Mouse (Mus musculus) CD8-positive naive resting alpha-beta T cell, adult 57 days (primary cell): Measurements from ENCODE around the gene Fsd1. TPM values are rescaled to one million over a fixed set of nuclear protein-coding genes. Genes with fewer than 3 reads are reported as not detected.

Experiments used
- total RNA-seq: library from RNA; stranded (reverse); gene quantifications from one replicate; pipeline ENCODE4 v1.2.4, GENCODE M21; 2023

Fsd1 gene
- not detected for total RNA-seq

DNA sequence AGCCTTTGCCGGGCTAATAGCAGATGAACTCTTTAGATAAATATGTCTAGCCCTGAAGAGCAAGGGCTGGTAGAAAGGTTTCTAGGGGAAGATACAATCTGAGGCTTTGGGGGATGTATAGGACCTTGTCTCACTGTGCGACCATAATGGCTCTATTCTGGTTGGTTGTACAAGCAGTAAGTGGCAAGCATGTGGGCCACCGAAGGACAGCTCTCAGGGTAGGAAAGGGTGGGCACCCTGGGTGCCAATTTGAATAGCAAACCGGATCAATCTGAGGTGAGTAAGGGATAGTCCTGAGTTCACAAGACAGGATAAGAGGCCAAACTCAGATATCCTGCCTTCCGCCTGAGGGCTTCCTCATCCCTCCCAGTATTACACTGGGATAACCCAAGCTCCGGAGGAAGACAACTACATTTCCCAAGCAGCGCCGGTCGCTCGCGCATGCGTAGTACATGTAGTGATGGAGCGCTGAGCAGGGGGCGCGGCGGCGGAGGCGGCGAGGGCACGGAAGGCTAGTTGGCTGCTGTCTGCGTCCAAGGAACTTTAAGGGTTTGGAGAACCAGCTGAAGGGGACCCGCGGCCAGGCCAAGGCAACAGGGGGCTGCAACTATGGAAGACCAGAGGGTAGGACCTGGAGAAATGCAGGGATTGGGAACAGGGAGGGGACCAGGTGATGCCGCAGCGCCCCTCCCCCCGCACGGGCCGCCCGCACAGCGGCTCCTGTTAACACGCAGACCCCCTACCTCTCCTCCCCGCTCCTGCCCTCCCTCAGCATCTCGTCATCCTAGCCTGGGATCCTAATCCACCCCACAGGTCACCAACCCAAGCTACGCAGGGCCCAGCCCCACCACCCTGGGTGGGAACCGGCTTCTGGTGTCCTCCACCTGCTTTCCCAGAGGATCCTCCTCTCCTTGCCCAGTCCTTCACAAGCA is at the start of gene Fsd1:
Gene Fsd1 (plus strand): TSS at position 480 of the 932 bp plus-strand sequence.

DNA sequence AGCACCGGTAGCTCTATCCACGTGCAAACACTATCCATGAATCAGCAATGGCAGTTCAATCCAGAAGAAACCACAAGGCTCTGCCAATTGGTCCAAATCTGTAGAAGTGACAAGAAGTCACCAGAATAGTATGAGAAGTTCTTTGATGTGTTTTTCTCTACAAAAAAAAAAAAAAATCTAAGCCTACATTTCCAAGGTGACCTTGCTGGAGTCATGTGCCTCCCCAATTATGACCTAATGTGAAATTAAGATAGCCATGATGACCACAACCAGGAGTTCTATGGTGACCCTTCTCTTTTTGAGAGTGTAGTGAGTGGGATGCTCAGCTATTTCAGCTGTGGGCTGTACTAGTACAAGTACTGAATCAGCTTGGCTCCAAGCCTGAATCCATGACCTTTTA is 36.9 kb upstream of the Fsd1 start, which contains the start of gene Zfp119b:
Gene Zfp119b (minus strand): TSS at position 101 of the 400 bp plus-strand sequence.

DNA sequence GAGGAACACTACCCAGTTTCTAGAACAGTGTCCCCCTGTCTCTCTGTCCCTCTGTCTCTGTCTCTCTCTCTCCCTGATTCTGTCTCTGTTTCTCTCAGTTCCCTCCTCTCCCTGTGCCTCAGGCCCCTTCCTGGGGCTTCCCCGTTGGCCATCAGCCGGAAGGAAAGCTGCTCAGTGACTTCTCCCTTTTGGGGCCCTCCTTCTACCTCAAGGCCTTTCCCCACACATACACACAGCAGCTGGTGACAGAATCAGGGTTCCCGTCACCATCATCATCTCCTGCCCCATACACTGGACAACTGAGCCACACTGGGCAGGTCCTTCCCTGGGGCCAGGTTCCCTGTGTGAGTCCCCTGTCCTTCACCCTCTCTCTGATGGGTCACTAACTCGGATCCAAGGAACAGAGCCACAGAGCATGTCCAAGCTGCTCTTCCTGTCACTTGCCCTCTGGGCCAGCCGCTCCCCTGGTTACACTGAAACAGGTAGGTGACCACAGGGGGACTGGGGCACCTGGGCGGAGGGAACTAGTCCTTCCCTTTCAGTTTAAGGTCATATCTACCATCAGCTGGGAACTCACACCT is 33.8 kb upstream of the Fsd1 start, which contains the start of gene Ebi3:
Gene Ebi3 (plus strand): TSS at position 194 of the 581 bp plus-strand sequence.

DNA sequence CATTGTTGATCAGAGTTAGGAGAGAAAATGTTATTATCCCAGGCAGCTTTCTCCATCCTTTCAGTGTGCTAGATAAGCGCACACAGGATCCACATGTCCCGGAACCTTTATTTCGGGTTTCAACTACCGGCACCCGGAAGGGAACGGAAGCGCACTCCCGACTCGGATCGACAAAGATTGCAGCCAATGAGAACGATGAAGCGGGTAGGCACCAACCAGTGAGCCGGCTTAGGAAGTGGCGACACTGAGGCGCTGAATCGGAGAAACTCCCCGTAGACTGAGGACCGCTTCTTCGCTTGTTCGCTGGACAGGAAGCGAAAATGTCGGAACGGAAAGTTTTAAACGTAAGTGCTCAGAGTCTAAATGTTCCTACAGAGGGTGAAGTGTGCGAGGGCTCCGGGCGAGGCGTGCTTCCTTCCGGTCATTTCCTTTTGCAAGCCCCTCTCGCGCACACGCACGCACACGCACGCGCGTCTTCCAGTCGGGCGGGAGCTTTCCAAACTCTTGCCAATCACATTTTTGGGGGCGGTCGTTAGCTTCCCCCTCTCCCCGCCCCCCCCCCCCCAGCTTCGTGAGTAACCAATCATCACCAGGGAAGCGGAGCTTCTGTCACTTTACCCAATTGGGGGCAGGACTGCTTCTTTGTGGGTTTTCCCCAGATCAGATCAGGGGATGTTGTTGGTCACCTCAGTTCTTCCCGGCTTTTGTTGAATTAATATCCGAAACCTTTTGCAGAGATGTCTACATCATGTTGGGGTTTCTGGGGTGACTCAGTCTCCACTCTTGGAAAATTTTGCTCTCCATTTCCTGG is 27.2 kb upstream of the Fsd1 start, which contains the start of gene Yju2:
Gene Yju2 (plus strand): TSS at position 182 of the 811 bp plus-strand sequence.

DNA sequence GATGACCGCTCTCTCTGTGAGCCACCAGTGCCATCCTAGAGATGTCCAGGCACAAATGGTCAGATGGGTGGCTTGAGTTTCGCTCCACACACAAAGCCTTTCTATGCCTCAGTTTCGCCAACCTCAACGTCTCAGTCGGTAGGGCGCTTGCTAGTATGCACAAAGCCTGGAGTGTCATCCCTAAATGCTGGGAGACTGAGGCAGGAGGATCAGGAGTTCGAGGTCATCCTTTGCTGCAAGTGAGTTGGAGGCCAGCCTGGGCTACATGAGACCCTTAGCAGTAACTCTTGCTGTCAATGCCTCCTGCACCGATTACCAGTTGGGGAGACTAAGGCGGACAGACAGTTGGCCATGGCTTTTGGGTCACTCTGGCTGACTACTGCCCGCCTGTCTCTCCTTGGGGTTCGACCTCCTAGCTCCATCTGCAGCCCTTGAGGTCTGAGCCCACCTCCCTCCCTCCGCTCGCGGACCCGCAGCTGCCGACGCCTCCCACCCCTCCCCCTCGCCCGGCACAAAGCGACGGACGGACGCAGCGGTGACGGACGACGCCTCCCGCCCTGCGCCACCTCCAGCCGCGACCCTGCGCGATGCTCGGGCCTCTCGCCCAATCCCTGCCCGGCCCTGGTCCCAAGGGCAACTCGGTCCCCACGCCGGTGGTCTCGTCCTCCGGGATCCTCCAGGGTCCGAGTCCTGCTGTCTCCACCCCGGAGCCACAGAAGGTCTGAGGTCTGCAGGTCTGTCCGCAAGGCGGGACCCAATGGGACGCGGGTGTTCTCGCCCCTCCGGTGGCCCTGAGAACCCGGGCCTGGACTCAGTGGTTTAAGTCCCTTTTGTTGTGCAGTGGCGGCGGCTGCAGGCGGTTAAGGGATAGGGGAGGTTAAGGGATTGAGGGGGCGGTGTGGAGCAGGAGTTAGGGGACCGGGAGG is 16.1 kb upstream of the Fsd1 start, which contains the start of gene Shd:
Gene Shd (plus strand): TSS at position 502 of the 926 bp plus-strand sequence.

DNA sequence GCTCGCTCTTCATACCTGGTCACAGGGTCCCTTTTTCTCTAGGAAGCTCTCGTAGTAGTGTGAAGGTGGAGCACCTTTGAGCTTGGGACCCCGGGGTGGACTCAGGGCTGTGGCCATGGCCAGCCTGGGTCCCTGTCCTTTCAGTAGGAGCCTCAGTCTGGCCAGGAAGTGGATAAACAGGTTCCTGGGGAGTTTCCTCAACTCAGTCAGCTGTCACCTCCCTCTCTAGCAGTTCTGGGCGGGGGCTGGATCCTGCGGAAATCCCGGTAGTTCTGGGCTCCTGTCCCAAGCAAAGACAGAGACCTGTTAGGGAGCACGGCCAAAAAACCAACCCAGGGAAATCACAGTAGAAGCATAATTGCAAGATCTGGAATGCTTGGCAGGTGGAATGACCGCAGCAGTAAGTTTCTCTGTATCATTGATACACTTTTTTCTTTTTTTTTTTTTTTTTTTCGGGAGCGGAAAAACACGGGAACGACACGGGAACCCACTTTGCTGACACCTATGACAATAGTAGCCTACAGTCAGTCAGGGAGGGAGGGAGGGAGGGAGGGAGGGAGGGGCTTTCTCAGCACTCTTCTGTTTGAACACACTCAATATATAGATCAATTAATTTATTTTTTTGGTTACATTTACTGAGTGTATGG is 19.2 kb downstream of the Fsd1 start, which contains the start of the genes Stap2 and Mpnd:
Gene Stap2 (minus strand): TSS at position 170 of the 647 bp plus-strand sequence.
Gene Mpnd (plus strand): TSS at position 297 of the 647 bp plus-strand sequence.

DNA sequence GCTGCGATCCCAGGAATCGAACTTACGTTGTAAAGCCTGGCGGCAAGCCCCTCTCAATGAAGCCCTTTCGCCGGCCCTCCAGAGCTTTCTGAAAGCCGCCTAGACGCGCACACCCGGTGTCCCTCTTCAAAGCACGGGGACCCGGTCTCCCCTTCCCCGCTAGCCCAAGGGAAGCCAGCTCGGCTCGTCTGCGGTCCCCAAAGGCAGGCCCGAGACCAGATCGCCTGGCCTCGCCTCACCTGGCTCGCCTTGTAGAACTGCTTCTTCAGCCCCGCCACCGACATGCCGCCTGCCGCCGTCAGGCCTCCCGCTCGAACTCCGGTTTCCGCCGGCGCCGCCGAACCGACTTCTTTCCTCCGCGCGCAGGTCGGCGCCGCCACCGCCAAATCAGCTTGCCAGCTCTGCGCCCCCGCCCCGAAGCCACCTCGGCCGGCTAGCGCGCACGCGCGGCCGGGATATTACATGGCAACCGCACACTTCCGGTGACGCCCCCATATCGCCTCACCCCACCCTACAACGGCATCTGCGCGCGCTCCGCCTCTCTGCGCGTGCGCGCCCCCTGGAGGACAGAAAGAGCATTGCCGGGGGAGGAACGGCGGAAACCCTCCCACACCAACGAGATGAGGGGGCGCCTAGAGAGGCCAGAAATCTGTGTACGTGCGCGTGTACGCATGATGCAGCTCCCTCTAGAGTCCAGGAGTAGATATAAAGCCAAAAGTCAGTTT is 50.0 kb downstream of the Fsd1 start, which contains the start of gene Sh3gl1:
Gene Sh3gl1 (minus strand): TSS at position 460 of the 725 bp plus-strand sequence.

DNA sequence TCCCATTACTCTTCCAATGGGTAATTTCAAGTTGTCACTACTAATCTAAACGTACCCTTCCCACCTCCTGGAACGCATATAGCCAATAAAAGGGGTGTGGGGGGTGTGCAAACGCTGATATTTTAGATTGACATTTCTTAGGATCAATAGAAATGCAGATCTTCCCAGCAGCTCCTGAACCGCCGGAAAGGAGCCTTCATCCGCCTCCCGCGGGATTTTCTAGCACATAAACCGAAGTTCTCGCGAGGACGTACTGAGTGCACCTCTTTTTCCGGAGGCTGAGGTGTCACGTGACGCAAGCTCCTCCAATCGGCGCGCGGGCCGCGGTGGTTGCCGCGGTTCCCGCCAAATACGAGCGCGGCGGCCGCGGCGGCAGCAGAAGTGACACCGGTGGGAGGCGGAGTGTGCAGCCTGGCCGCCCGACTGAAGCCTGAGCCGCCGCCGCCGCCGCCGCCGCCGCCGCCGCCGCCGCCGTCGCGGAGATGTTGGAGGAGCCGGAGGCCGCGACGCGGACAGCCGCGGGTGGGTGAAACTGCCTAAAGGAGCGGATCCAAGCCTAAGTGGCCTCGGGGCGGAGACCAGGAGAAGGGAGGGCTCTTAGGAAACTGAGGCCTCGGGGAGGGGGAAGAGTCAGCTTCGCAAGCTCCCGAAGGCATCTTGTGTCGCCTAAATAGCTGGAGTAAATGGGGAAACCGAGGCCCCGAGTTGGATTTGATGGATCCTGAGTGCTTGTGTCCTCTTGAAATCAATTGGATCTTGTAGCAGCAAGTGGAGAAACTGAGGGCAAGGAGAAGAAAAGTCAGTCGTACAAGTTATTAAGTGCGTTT is 53.9 kb downstream of the Fsd1 start, which contains the start of gene Chaf1a:
Gene Chaf1a (plus strand): TSS at position 410 of the 827 bp plus-strand sequence.

Other genes starting within 250 kb of the Fsd1 start
- gene Adgre4, start 236.5 kb upstream of the Fsd1 start, total RNA-seq, result 0.98 TPM
- gene Zfp119a, start 107.6 kb upstream of the Fsd1 start, total RNA-seq, result 17.5 TPM
- 30.9 TPM for gene Zfp959, start 94.4 kb upstream of the Fsd1 start, total RNA-seq
- 6.4 TPM for gene Zfp119b, start 37.0 kb upstream of the Fsd1 start, total RNA-seq
- gene Ebi3, start 33.9 kb upstream of the Fsd1 start, total RNA-seq, result 0.77 TPM
- gene Yju2, start 27.4 kb upstream of the Fsd1 start, total RNA-seq, result 40.8 TPM
- gene Shd, start 16.0 kb upstream of the Fsd1 start, total RNA-seq, result 3.2 TPM
- gene Stap2, start 19.1 kb downstream of the Fsd1 start, total RNA-seq, result 0.67 TPM
- 63.8 TPM for gene Mpnd, start 19.2 kb downstream of the Fsd1 start, total RNA-seq
- 125 TPM for gene Sh3gl1, start 50.1 kb downstream of the Fsd1 start, total RNA-seq
- gene Chaf1a, start 53.9 kb downstream of the Fsd1 start, total RNA-seq, result 1.4 TPM
- gene Ubxn6, start 88.5 kb downstream of the Fsd1 start, total RNA-seq, result 63.8 TPM
- 109 TPM for gene Hdgfl2, start 93.1 kb downstream of the Fsd1 start, total RNA-seq
- not detected for gene Plin4, start 123.3 kb downstream of the Fsd1 start, total RNA-seq
- not detected for gene Plin5, start 131.1 kb downstream of the Fsd1 start, total RNA-seq
- gene Lrg1, start 135.5 kb downstream of the Fsd1 start, total RNA-seq, result 0.37 TPM
- 0.15 TPM for gene Sema6b, start 153.8 kb downstream of the Fsd1 start, total RNA-seq
- 13.9 TPM for gene Tnfaip8l1, start 176.0 kb downstream of the Fsd1 start, total RNA-seq
- gene Mydgf, start 197.4 kb downstream of the Fsd1 start, total RNA-seq, result 52.7 TPM
- gene Dpp9, start 232.4 kb downstream of the Fsd1 start, total RNA-seq, result 54.6 TPM